Mouse (Mus musculus) heart, postnatal 0 days (tissue): ENCODE measurements at regions not wholly inside any gene's neighbourhood (a gene's known extent, or its start where the extent isn't known, plus 50 kb on each side); places are given as distances from the start of the nearest gene placed in this dataset.

Experiments
- ATAC-seq: fragments of 200-750 bp; cut with Nextera tagmentation; 2 replicates; pipeline ENCODE4 v1.8.0; 2017; ENCODE audit warnings: low read depth, moderate number of reproducible peaks, moderate library complexity; ENCODE audit not compliant: insufficient read depth
- DNase-seq: peaks from one replicate; pipeline ENCODE4 v3.0.0-alpha.2; 2016; ENCODE audit warnings: low spot score
- H3K27ac ChIP-seq: fragments of 300-500 bp; sonication (generic); 2 replicates; pipeline ENCODE4 v1.5.1; 2014; ENCODE audit warnings: low read depth, mild to moderate bottlenecking
- H3K27me3 ChIP-seq: fragments of 300-500 bp; sonication (generic); 2 replicates; pipeline ENCODE4 v1.6.1; 2014; ENCODE audit warnings: low read length, mixed read lengths; ENCODE audit not compliant: control insufficient read depth, insufficient read depth
- H3K36me3 ChIP-seq: fragments of 300-500 bp; sonication (generic); replicated peaks from 2 replicates; pipeline ENCODE4 v1.6.1; 2014; ENCODE audit warnings: low read length, mixed read lengths; ENCODE audit not compliant: control insufficient read depth, insufficient read depth
- H3K4me1 ChIP-seq: fragments of 300-500 bp; sonication (generic); 2 replicates; pipeline ENCODE4 v1.6.1; 2014; ENCODE audit warnings: antibody characterized with exemption; ENCODE audit not compliant: control insufficient read depth, insufficient read depth
- H3K4me2 ChIP-seq: fragments of 300-500 bp; sonication (generic); 2 replicates; pipeline ENCODE4 v1.6.1; 2014; ENCODE audit warnings: low read depth, mild to moderate bottlenecking, low read length, moderate library complexity
- H3K4me3 ChIP-seq: fragments of 300-500 bp; sonication (generic); 2 replicates; pipeline ENCODE4 v1.5.1; 2014; ENCODE audit warnings: low read depth, low read length
- H3K9ac ChIP-seq: fragments of 300-500 bp; sonication (generic); replicated peaks from 2 replicates; pipeline ENCODE4 v1.6.1; 2014; ENCODE audit warnings: low read depth, low read length, mixed read lengths
- H3K9me3 ChIP-seq: fragments of 300-500 bp; sonication (generic); replicated peaks from 2 replicates; pipeline ENCODE4 v1.6.1; 2016; ENCODE audit warnings: low read length; ENCODE audit not compliant: control insufficient read depth
- CTCF ChIP-seq: IDR thresholded peaks from 2 replicates; pipeline ENCODE4 v1.5.1; 2016; ENCODE audit warnings: antibody characterized with exemption, control low read depth, low read depth
- EP300 ChIP-seq: IDR thresholded peaks from 2 replicates; pipeline ENCODE4 v1.6.1; 2016; ENCODE audit warnings: antibody characterized with exemption, low read depth
- WGBS: fragments of 180-500 bp; shearing (Covaris S2); extraction: QIAGEN DNeasy Blood & Tissue Kit; methylation state at CpG from one replicate; pipeline ENCODE4 v1.1.7; 2014; 5-methylcytosine and 5-hydroxymethylcytosine counted together

- Histone ChIP-seq H3K4me2 (no peak overlapping the region), H3K4me3 (no peak overlapping the region), H3K9me3 (no peaks in the 10 kb centered on the region), H3K27ac (no peak overlapping the region), H3K36me3 (no peaks in the 10 kb centered on the region), H3K9ac (no peak overlapping the region), H3K27me3 (no peaks in the 10 kb centered on the region), H3K4me1 (no peaks in the 10 kb centered on the region)
- 23% methylated on average over 4 of the region's 4 CpGs for WGBS
- DNase-seq (no peak), ATAC-seq (no peak)
- no peak for TF ChIP-seq CTCF
- no peak for TF ChIP-seq EP300
These were observed 1082.9 kb upstream of the Cited2 start for GRCm38 (mm10) chr10:16640136-16640535.

- ATAC-seq: no peak
- no peak for TF ChIP-seq EP300
- no peak for TF ChIP-seq CTCF
- no peak overlapping the region for H3K27ac ChIP-seq
- 21% methylated on average over 1 of the region's 1 CpGs for WGBS
- no peaks in the 10 kb centered on the region for H3K27me3 ChIP-seq
- no peak overlapping the region for H3K4me2 ChIP-seq
- no peak overlapping the region for H3K4me3 ChIP-seq
- H3K9me3 ChIP-seq: no peaks in the 10 kb centered on the region
- no peaks in the 10 kb centered on the region for H3K4me1 ChIP-seq
- DNase-seq: no peak
- H3K36me3 ChIP-seq: no peaks in the 10 kb centered on the region
- no peak overlapping the region for H3K9ac ChIP-seq
These were observed 1072.9 kb upstream of the Cited2 start for GRCm38 (mm10) chr10:16650120-16650519.

GRCm38 (mm10) chr10:16652450-16652849 lies 1070.6 kb upstream of the Cited2 start:
- H3K4me3 ChIP-seq: no peak overlapping the region
- WGBS: 76% methylated on average over 4 of the region's 4 CpGs
- no peak overlapping the region for H3K27ac ChIP-seq
- no peaks in the 10 kb centered on the region for H3K27me3 ChIP-seq
- TF ChIP-seq CTCF (no peak), EP300 (no peak)
- ATAC-seq (no peak), DNase-seq (no peak)
- no peak overlapping the region for H3K4me2 ChIP-seq
- no peak overlapping the region for H3K9ac ChIP-seq
- H3K9me3 ChIP-seq: no peaks in the 10 kb centered on the region
- H3K4me1 ChIP-seq: no peaks in the 10 kb centered on the region
- no peaks in the 10 kb centered on the region for H3K36me3 ChIP-seq

- H3K27ac ChIP-seq: no peak overlapping the region
- no peaks in the 10 kb centered on the region for H3K36me3 ChIP-seq
- no peaks in the 10 kb centered on the region for H3K4me1 ChIP-seq
- H3K9ac ChIP-seq: no peak overlapping the region
- WGBS: 41% methylated on average over 1 of the region's 1 CpGs
- H3K4me2 ChIP-seq: no peak overlapping the region
- no peaks in the 10 kb centered on the region for H3K9me3 ChIP-seq
- H3K27me3 ChIP-seq: no peaks in the 10 kb centered on the region
- H3K4me3 ChIP-seq: no peak overlapping the region
- ATAC-seq (no peak), DNase-seq (no peak)
- TF ChIP-seq CTCF (no peak), EP300 (no peak)
These were observed 1058.5 kb upstream of the Cited2 start for GRCm38 (mm10) chr10:16664483-16664882.

- no peaks in the 10 kb centered on the region for H3K4me1 ChIP-seq
- no peaks in the 10 kb centered on the region for H3K27me3 ChIP-seq
- H3K27ac ChIP-seq: no peak overlapping the region
- no peaks in the 10 kb centered on the region for H3K9me3 ChIP-seq
- ATAC-seq (no peak), DNase-seq (no peak)
- no peaks in the 10 kb centered on the region for H3K36me3 ChIP-seq
- no peak overlapping the region for H3K9ac ChIP-seq
- H3K4me2 ChIP-seq: no peak overlapping the region
- TF ChIP-seq EP300 (no peak), CTCF (no peak)
- WGBS: 21% methylated on average over 2 of the region's 2 CpGs
- no peak overlapping the region for H3K4me3 ChIP-seq
These were observed 1052.7 kb upstream of the Cited2 start for GRCm38 (mm10) chr10:16670286-16670685.

GRCm38 (mm10) chr10:16681001-16681400 lies 1042.0 kb upstream of the Cited2 start:
- Histone ChIP-seq H3K4me2 (no peak overlapping the region), H3K36me3 (no peaks in the 10 kb centered on the region), H3K27ac (no peak overlapping the region), H3K27me3 (no peaks in the 10 kb centered on the region), H3K9ac (no peak overlapping the region), H3K9me3 (no peaks in the 10 kb centered on the region), H3K4me3 (no peak overlapping the region), H3K4me1 (no peaks in the 10 kb centered on the region)
- DNase-seq (no peak), ATAC-seq (no peak)
- no peak for TF ChIP-seq CTCF
- TF ChIP-seq EP300: no peak
- 80% methylated on average over 3 of the region's 3 CpGs for WGBS
